Mouse (Mus musculus): ENCODE results near the gene Serf2. TPM values are rescaled to one million over a fixed set of nuclear protein-coding genes. Genes with fewer than 3 reads are reported as not detected.

The Serf2 gene
- polyA plus RNA-seq, 1 experiment = 891 TPM

GRCm38 (mm10) chr2:121418476-121418875, 30.5 kb upstream of the Serf2 start:
- Histone ChIP-seq H3K79me2 (ENCODE audit: control insufficient read depth, insufficient read depth) (peaks cover 83% of the 10 kb centered on the region), H3K27me3 (ENCODE audit: control insufficient read depth, insufficient read depth, insufficient read length) (no peaks in the 10 kb centered on the region), H3ac (ENCODE audit: control insufficient read depth, insufficient read length) (no peak overlapping the region), H3K4me3 (no peak overlapping the region), H3K36me3 (ENCODE audit: control insufficient read depth, insufficient read depth) (peaks cover 21% of the 10 kb centered on the region), H3K4me2 (ENCODE audit: low read depth) (no peak overlapping the region)
- TF ChIP-seq TCF12 (IDR thresholded peaks at IDR 0.05; ENCODE audit: insufficient read depth, poor library complexity, severe bottlenecking) (no peak), MYOD1 (IDR thresholded peaks at IDR 0.05; ENCODE audit: control insufficient read depth in 1 of 3, insufficient read length in 2 of 3, low read depth in 2 of 3) (no peak), MYOG (IDR thresholded peaks at IDR 0.05; ENCODE audit: control insufficient read depth in 1 of 3, insufficient read depth in 1 of 3, insufficient read length in 2 of 3, low read depth in 2 of 3) (no peak), POLR2AphosphoS2 (IDR thresholded peaks at IDR 0.05; ENCODE audit: insufficient read length, low read depth) (no peak), REST (IDR thresholded peaks at IDR 0.05; ENCODE audit: insufficient read depth, insufficient read length) (no peak), TCF3 (IDR thresholded peaks at IDR 0.05; ENCODE audit: insufficient read length, low read depth) (no peak), CEBPB (IDR thresholded peaks at IDR 0.05; ENCODE audit: insufficient read depth, poor library complexity, severe bottlenecking) (no peak), SRF (IDR thresholded peaks at IDR 0.05; ENCODE audit: control insufficient read depth, insufficient read length, low read depth) (no peak), MAX (IDR thresholded peaks at IDR 0.05; ENCODE audit: low read depth) (no peak), E2F4 (IDR thresholded peaks at IDR 0.05; ENCODE audit: insufficient read depth) (no peak), USF1 (IDR thresholded peaks at IDR 0.05; ENCODE audit: low read depth) (no peak)

GRCm38 (mm10) chr2:121423166-121423565, 25.8 kb upstream of the Serf2 start:
- no peak for TF ChIP-seq POLR2A (IDR thresholded peaks at IDR 0.05; ENCODE audit: insufficient read length, low read depth)
- no peak for TF ChIP-seq SRF (IDR thresholded peaks at IDR 0.05; ENCODE audit: control insufficient read depth, insufficient read length, low read depth)
- TF ChIP-seq POLR2AphosphoS2 (IDR thresholded peaks at IDR 0.05; ENCODE audit: insufficient read length, low read depth) = no peak
- no peak for TF ChIP-seq MYOG (IDR thresholded peaks at IDR 0.05; ENCODE audit: control insufficient read depth in 1 of 3, insufficient read depth in 1 of 3, insufficient read length in 2 of 3, low read depth in 2 of 3)
- TF ChIP-seq E2F4 (IDR thresholded peaks at IDR 0.05; ENCODE audit: insufficient read depth) = no peak
- TF ChIP-seq MAX (IDR thresholded peaks at IDR 0.05; ENCODE audit: low read depth) = no peak
- no peak for TF ChIP-seq TCF12 (IDR thresholded peaks at IDR 0.05; ENCODE audit: insufficient read depth, poor library complexity, severe bottlenecking)
- TF ChIP-seq REST (IDR thresholded peaks at IDR 0.05; ENCODE audit: insufficient read depth, insufficient read length) = no peak
- no peak for TF ChIP-seq CEBPB (IDR thresholded peaks at IDR 0.05; ENCODE audit: insufficient read depth, poor library complexity, severe bottlenecking)
- no peak for TF ChIP-seq MYOD1 (IDR thresholded peaks at IDR 0.05; ENCODE audit: control insufficient read depth in 1 of 3, insufficient read length in 2 of 3, low read depth in 2 of 3)
- no peak for TF ChIP-seq USF1 (IDR thresholded peaks at IDR 0.05; ENCODE audit: low read depth)
- no peak for TF ChIP-seq TCF3 (IDR thresholded peaks at IDR 0.05; ENCODE audit: insufficient read length, low read depth)

GRCm38 (mm10) chr2:121425890-121426289, 23.1 kb upstream of the Serf2 start:
- Histone ChIP-seq H3ac (ENCODE audit: control insufficient read depth, insufficient read length) (no peak overlapping the region), H3K36me3 (ENCODE audit: control insufficient read depth, insufficient read depth) (peaks cover 57% of the 10 kb centered on the region), H3K27me3 (ENCODE audit: control insufficient read depth, insufficient read depth, insufficient read length) (no peaks in the 10 kb centered on the region), H3K4me3 (no peak overlapping the region), H3K79me2 (ENCODE audit: control insufficient read depth, insufficient read depth) (peaks cover 19% of the 10 kb centered on the region), H3K4me2 (ENCODE audit: low read depth) (no peak overlapping the region)
- TF ChIP-seq MYOG (IDR thresholded peaks at IDR 0.05; ENCODE audit: control insufficient read depth in 1 of 3, insufficient read depth in 1 of 3, insufficient read length in 2 of 3, low read depth in 2 of 3) (no peak), MYOD1 (IDR thresholded peaks at IDR 0.05; ENCODE audit: control insufficient read depth in 1 of 3, insufficient read length in 2 of 3, low read depth in 2 of 3) (no peak), E2F4 (IDR thresholded peaks at IDR 0.05; ENCODE audit: insufficient read depth) (no peak), SRF (IDR thresholded peaks at IDR 0.05; ENCODE audit: control insufficient read depth, insufficient read length, low read depth) (no peak), TCF12 (IDR thresholded peaks at IDR 0.05; ENCODE audit: insufficient read depth, poor library complexity, severe bottlenecking) (no peak), POLR2AphosphoS2 (IDR thresholded peaks at IDR 0.05; ENCODE audit: insufficient read length, low read depth) (no peak), CEBPB (IDR thresholded peaks at IDR 0.05; ENCODE audit: insufficient read depth, poor library complexity, severe bottlenecking) (no peak), REST (IDR thresholded peaks at IDR 0.05; ENCODE audit: insufficient read depth, insufficient read length) (no peak), USF1 (IDR thresholded peaks at IDR 0.05; ENCODE audit: low read depth) (no peak)

More at GRCm38 (mm10) chr2:121423166-121423565, 25.8 kb upstream of the Serf2 start:
- H3K4me2 ChIP-seq (ENCODE audit: low read depth) = no peak overlapping the region
- H3ac ChIP-seq (ENCODE audit: control insufficient read depth, insufficient read length) = no peak overlapping the region
- no peaks in the 10 kb centered on the region for H3K27me3 ChIP-seq (ENCODE audit: control insufficient read depth, insufficient read depth, insufficient read length)
- H3K79me2 ChIP-seq (ENCODE audit: control insufficient read depth, insufficient read depth) = peaks cover 42% of the 10 kb centered on the region
- no peak overlapping the region for H3K4me3 ChIP-seq
- peaks cover 37% of the 10 kb centered on the region for H3K36me3 ChIP-seq (ENCODE audit: control insufficient read depth, insufficient read depth)

- Histone ChIP-seq H3K4me3 (no peak overlapping the region), H3K79me2 (ENCODE audit: control insufficient read depth, insufficient read depth) (no peaks in the 10 kb centered on the region), H3K4me2 (ENCODE audit: low read depth) (no peak overlapping the region), H3ac (ENCODE audit: control insufficient read depth, insufficient read length) (no peak overlapping the region), H3K27me3 (ENCODE audit: control insufficient read depth, insufficient read depth, insufficient read length) (no peaks in the 10 kb centered on the region), H3K36me3 (ENCODE audit: control insufficient read depth, insufficient read depth) (peaks cover 72% of the 10 kb centered on the region)
- TF ChIP-seq USF1 (IDR thresholded peaks at IDR 0.05; ENCODE audit: low read depth) (no peak), MYOD1 (IDR thresholded peaks at IDR 0.05; ENCODE audit: control insufficient read depth in 1 of 3, insufficient read length in 2 of 3, low read depth in 2 of 3) (no peak), CEBPB (IDR thresholded peaks at IDR 0.05; ENCODE audit: insufficient read depth, poor library complexity, severe bottlenecking) (no peak), REST (IDR thresholded peaks at IDR 0.05; ENCODE audit: insufficient read depth, insufficient read length) (no peak), MAX (IDR thresholded peaks at IDR 0.05; ENCODE audit: low read depth) (no peak), SRF (IDR thresholded peaks at IDR 0.05; ENCODE audit: control insufficient read depth, insufficient read length, low read depth) (no peak), POLR2AphosphoS2 (IDR thresholded peaks at IDR 0.05; ENCODE audit: insufficient read length, low read depth) (no peak), TCF12 (IDR thresholded peaks at IDR 0.05; ENCODE audit: insufficient read depth, poor library complexity, severe bottlenecking) (no peak), POLR2A (IDR thresholded peaks at IDR 0.05; ENCODE audit: insufficient read length, low read depth) (no peak), MYOG (IDR thresholded peaks at IDR 0.05; ENCODE audit: control insufficient read depth in 1 of 3, insufficient read depth in 1 of 3, insufficient read length in 2 of 3, low read depth in 2 of 3) (no peak), TCF3 (IDR thresholded peaks at IDR 0.05; ENCODE audit: insufficient read length, low read depth) (no peak), E2F4 (IDR thresholded peaks at IDR 0.05; ENCODE audit: insufficient read depth) (no peak)
These were observed 14.1 kb upstream of the Serf2 start for GRCm38 (mm10) chr2:121434854-121435253.

Measured in myocyte (in vitro differentiated cells).